Mouse (Mus musculus) embryonic facial prominence, embryonic 13.5 days (tissue): Measurements from ENCODE around the gene Babam2. TPM values are rescaled to one million over a fixed set of nuclear protein-coding genes. Genes with fewer than 3 reads are reported as not detected.

Experiments
- ATAC-seq: fragments of 200-750 bp; cut with Nextera tagmentation; 2 replicates; pipeline ENCODE4 v1.8.0; 2017; ENCODE audit warnings: low read depth; ENCODE audit not compliant: insufficient number of reproducible peaks, insufficient read depth, low FRiP score, low TSS enrichment
- H3K27ac ChIP-seq: fragments of 300-500 bp; sonication (generic); 2 replicates; pipeline ENCODE4 v1.5.1; 2015; ENCODE audit warnings: moderate library complexity, mild to moderate bottlenecking, inconsistent platforms
- H3K27me3 ChIP-seq: fragments of 300-500 bp; sonication (generic); 2 replicates; pipeline ENCODE4 v1.6.1; 2015; ENCODE audit warnings: mild to moderate bottlenecking, inconsistent platforms
- H3K36me3 ChIP-seq: fragments of 300-500 bp; sonication (generic); 2 replicates; pipeline ENCODE4 v1.6.1; 2015; ENCODE audit warnings: mild to moderate bottlenecking, inconsistent platforms
- H3K4me1 ChIP-seq: fragments of 300-500 bp; sonication (generic); 2 replicates; pipeline ENCODE4 v1.6.1; 2015; ENCODE audit warnings: inconsistent platforms
- H3K4me2 ChIP-seq: fragments of 300-500 bp; sonication (generic); 2 replicates; pipeline ENCODE4 v1.6.1; 2015; ENCODE audit warnings: moderate library complexity, mild to moderate bottlenecking, inconsistent platforms
- H3K4me3 ChIP-seq: fragments of 300-500 bp; sonication (generic); 2 replicates; pipeline ENCODE4 v1.5.1; 2015; ENCODE audit warnings: mild to moderate bottlenecking, inconsistent platforms
- H3K9ac ChIP-seq: fragments of 300-500 bp; sonication (generic); 2 replicates; pipeline ENCODE4 v1.6.1; 2015; ENCODE audit warnings: mild to moderate bottlenecking, inconsistent platforms
- H3K9me3 ChIP-seq: fragments of 300-500 bp; sonication (generic); 2 replicates; pipeline ENCODE4 v1.6.1; 2016; ENCODE audit warnings: inconsistent platforms
- WGBS: fragments of 180-500 bp; shearing (Covaris S2); methylation state at CpG from one replicate; pipeline ENCODE4 v1.1.7; 2015; ENCODE audit warnings: mixed read lengths; 5-methylcytosine and 5-hydroxymethylcytosine counted together
- polyA plus RNA-seq: library from polyadenylated mRNA; unstranded; fragments of >200 nt; fragmentation: Nextera tagmentation; extraction: Ambion mirVana; gene quantifications from 2 replicates; pipeline ENCODE4 v1.2.1, GENCODE M21; 2015

The Babam2 gene
- polyA plus RNA-seq, 1 experiment from 2014 or later: 50.1 TPM

DNA sequence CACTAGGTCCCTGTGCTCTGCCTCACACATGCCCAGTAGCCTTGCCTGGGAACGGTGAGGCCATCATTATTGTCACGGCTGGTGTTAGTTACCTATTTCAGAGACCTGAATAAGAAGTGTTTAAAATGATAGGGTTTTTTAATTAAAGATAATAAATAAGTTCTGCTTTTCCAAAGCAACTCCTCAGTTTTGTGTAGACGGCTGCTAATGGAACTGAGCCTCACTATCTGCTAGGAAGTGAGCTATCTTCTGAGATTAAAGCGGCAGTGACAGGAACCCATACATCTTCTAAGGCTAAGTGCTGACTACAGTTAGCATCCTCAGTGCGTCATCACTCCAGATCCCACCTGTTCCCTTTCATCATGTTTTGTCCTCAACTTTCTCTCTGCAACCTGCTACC, 284.6 kb downstream of the Babam2 start:
- WGBS: 88% methylated on average over 5 of the region's 5 CpGs

DNA sequence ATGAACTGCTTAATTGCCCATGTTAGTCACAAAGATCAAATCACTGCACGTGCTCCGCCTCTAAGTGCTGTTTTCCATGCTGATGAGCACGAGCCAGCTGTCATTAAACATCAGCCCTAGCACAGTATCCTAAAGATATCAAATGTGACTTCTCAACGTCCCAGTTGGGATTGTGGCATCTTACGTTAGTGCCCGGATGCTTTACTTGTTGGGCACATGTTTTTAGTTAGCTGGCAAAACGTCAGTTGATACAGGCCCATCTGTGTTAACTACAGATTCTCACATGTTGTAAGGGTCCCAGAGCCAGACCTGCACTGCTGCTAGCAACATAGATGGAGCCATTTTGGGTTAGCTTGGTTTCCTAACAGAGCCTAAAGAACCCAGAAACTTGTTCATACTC, 285.7 kb downstream of the Babam2 start:
- ATAC-seq: no peak
- Histone ChIP-seq H3K4me2 (no peak overlapping the region), H3K36me3 (no peaks in the 10 kb centered on the region), H3K27ac (no peak overlapping the region), H3K27me3 (no peaks in the 10 kb centered on the region), H3K4me1 (peaks cover 20% of the 10 kb centered on the region), H3K4me3 (no peak overlapping the region), H3K9me3 (no peaks in the 10 kb centered on the region), H3K9ac (no peak overlapping the region)
- WGBS: 27% methylated on average over 7 of the region's 7 CpGs

More for the DNA sequence above, 284.6 kb downstream of the Babam2 start:
- Histone ChIP-seq H3K4me1 (peaks cover 20% of the 10 kb centered on the region), H3K9ac (no peak overlapping the region), H3K36me3 (no peaks in the 10 kb centered on the region), H3K4me2 (no peak overlapping the region), H3K27me3 (no peaks in the 10 kb centered on the region), H3K4me3 (no peak overlapping the region), H3K9me3 (no peaks in the 10 kb centered on the region), H3K27ac (no peak overlapping the region)
- no peak for ATAC-seq

DNA sequence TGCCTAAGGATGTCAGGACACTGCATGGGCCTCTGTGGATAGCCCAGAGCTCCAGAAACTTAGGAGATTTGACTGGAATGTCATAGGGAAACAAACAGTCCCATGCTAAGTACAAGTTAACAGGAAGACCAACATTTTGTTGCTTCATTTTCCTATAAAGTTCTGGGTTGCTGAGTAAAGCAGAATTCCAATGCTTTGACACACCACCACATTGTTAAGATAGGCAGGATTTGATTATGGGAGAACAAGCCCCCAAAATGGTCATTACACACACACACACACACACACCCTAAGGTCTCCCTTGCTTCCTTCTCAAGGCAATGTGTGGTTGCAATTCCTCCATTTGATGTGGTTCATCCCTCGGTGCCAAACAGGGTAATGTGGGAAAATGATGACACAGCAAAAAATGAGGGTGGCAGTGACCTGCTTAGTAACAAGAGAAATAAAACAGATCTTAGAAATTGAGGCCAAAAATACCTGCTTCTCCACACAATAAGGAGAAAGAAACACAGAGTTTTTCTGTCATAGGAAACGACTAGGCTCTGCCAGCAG, 286.4 kb downstream of the Babam2 start:
- Histone ChIP-seq H3K27ac (no peak overlapping the region), H3K9me3 (no peaks in the 10 kb centered on the region), H3K9ac (no peak overlapping the region), H3K27me3 (no peaks in the 10 kb centered on the region), H3K4me3 (no peak overlapping the region), H3K36me3 (no peaks in the 10 kb centered on the region), H3K4me2 (no peak overlapping the region), H3K4me1 (peaks cover 20% of the 10 kb centered on the region)
- 61% methylated on average over 2 of the region's 2 CpGs for WGBS
- no peak for ATAC-seq

DNA sequence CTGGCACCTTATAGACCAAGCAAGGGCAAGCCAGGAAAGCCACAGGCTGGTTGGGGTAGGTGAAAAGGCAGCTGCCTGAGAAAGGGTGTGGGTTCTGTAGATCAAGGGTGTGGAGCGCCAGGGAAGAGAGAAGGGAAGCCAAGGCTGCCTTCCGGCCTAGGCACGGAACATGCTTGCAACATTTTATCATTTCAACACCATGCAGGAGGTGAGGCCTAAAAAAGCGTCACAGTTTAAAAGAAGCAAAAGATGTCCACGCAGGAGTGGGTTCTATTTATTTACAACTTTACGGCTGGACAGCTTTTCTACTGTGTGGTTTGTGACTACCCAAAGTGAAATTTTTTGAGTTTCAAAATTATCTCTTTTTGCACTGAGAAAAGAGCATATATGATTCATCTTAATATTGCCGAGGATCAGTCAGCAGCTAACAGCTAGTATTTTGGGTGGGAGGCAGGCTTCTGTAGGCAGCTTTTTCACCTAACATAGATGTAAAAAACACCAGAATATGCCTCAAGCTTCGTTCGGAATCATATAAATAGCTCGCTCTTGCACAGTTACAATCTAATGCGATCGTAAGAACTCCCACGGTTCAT, 287.0 kb downstream of the Babam2 start:
- Histone ChIP-seq H3K4me3 (no peak overlapping the region), H3K9me3 (no peaks in the 10 kb centered on the region), H3K36me3 (no peaks in the 10 kb centered on the region), H3K4me2 (no peak overlapping the region), H3K27me3 (no peaks in the 10 kb centered on the region), H3K4me1 (peaks cover 20% of the 10 kb centered on the region), H3K27ac (no peak overlapping the region), H3K9ac (no peak overlapping the region)
- 86% methylated on average over 13 of the region's 13 CpGs for WGBS
- no peak for ATAC-seq

DNA sequence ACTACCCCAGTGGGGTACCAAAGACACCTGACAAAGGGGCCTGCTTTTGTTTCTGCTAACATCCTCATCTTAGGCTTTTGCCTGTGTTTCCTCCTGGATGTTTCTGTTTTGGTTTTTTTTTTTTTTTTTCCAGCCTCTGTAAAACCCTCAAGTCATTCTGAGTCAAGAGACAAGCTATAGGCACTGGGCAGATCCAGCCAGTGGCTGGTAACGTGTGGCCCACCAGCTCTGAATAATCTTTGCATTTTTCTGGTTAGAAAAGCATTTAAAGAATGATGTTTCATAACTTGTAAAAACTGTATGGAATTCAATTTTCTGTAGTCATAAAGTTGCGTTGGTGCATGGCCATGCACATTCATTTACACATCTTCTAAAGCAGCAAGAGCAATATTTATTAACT, 287.5 kb downstream of the Babam2 start:
- H3K9me3 ChIP-seq: no peaks in the 10 kb centered on the region
- ATAC-seq: no peak
- 58% methylated on average over 2 of the region's 2 CpGs for WGBS
- no peaks in the 10 kb centered on the region for H3K36me3 ChIP-seq
- H3K27me3 ChIP-seq: no peaks in the 10 kb centered on the region
- H3K27ac ChIP-seq: no peak overlapping the region
- no peak overlapping the region for H3K9ac ChIP-seq
- peaks cover 20% of the 10 kb centered on the region for H3K4me1 ChIP-seq
- no peak overlapping the region for H3K4me2 ChIP-seq
- H3K4me3 ChIP-seq: no peak overlapping the region

DNA sequence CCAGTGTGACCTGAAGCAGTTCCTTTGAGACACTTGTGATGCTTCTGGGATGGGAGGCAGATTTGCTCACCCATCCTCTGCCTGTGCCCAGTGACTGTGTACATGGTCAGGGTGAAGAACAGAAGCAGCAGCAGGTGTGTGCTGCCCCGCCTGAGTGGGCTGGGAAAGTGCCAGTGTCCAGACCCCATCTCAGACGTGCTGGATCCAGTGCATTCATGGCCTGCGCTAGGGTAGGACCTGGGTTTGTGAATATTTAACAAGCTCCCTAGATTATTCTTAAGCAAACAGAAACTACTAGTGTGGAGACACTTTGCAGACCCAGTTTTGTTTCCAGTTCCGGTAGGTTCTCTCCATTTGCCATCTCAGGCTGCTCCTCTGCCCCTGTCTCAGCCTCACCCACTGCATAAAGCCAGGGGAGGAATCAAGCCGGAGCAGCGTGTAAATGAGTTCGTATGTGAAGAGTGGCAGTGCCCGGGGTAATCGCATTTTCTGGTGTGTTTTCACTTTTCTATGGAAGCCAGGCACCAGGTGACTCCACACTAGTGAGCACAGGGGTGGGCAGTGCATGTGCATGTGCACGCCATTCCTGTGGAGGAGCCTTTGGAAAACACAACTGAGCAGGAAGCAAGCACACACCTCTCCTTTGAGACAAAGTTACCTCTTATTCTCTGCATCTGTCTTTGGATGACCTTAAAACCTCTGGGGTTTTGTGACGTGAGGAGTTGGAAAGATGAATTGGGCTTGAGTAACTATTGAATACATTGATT, 290.2 kb downstream of the Babam2 start:
- H3K36me3 ChIP-seq: no peaks in the 10 kb centered on the region
- no peak for ATAC-seq
- no peak overlapping the region for H3K4me2 ChIP-seq
- H3K27me3 ChIP-seq: no peaks in the 10 kb centered on the region
- H3K9ac ChIP-seq: no peak overlapping the region
- H3K27ac ChIP-seq: no peak overlapping the region
- H3K4me1 ChIP-seq: peaks cover 16% of the 10 kb centered on the region
- H3K4me3 ChIP-seq: no peak overlapping the region
- no peaks in the 10 kb centered on the region for H3K9me3 ChIP-seq
- 86% methylated on average over 11 of the region's 11 CpGs for WGBS

DNA sequence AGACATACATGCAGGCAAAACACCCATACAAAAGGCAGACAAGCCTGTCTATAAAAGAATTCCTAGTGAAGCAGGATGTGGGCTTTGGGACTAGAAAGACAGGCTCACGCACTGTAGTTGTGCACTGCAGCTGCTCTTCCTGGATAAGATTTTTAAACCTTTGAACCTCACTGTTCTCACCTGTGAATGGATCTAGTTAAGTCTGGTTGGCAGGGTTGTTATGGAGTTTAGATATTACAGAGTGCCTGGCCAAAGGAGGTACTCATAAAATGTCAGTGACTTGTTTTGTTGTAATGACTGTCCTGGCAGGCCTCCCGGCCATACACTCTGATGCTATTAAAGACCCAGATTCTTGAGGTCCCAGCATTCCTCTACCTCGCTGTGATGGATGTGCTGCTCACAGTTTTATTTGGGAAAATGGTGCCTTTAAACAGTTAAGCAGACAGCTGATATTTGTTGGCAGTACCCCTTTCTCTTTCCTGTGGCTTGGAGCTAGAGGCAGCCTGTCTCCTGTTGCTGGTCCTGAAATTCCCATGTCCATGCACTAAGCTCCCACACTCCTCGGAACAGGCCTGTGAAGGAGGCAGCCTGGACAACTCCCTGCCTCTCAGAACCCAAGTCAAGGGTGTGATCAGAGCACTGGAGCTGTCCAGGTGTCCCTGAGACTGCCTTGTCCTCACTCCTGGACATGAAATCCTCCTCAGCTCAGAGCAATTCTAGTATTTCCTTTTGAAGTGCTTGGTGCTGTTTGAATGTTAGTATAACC, 299.9 kb downstream of the Babam2 start:
- H3K4me3 ChIP-seq: no peak overlapping the region
- ATAC-seq: no peak
- no peak overlapping the region for H3K9ac ChIP-seq
- H3K9me3 ChIP-seq: no peaks in the 10 kb centered on the region
- 66% methylated on average over 4 of the region's 4 CpGs for WGBS
- H3K27ac ChIP-seq: no peak overlapping the region
- no peaks in the 10 kb centered on the region for H3K27me3 ChIP-seq
- peaks cover 9% of the 10 kb centered on the region for H3K4me1 ChIP-seq
- no peaks in the 10 kb centered on the region for H3K36me3 ChIP-seq
- H3K4me2 ChIP-seq: no peak overlapping the region

DNA sequence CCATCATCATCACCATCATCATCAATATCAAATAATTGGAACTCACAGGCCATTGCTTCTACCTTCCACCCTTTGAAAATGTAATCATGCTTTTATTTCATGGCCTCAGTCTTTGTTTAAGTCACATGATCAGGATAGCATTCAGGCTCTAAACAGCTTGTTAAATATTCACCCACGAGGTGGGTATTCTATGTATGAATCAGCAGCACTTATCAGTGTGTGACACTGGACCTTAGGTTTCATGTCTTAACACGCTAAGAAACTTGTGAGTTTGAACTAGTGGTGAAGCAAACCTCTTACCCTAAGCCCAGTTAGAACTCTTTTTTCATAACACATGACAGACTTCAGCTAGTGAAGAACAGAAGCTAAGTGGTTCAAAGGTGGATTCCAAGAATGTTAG, 301.3 kb downstream of the Babam2 start:
- H3K9ac ChIP-seq: no peak overlapping the region
- no peaks in the 10 kb centered on the region for H3K9me3 ChIP-seq
- 76% methylated on average over 2 of the region's 2 CpGs for WGBS
- H3K4me2 ChIP-seq: no peak overlapping the region
- peaks cover 9% of the 10 kb centered on the region for H3K4me1 ChIP-seq
- no peaks in the 10 kb centered on the region for H3K36me3 ChIP-seq
- no peak overlapping the region for H3K4me3 ChIP-seq
- no peak for ATAC-seq
- no peak overlapping the region for H3K27ac ChIP-seq
- H3K27me3 ChIP-seq: no peaks in the 10 kb centered on the region

DNA sequence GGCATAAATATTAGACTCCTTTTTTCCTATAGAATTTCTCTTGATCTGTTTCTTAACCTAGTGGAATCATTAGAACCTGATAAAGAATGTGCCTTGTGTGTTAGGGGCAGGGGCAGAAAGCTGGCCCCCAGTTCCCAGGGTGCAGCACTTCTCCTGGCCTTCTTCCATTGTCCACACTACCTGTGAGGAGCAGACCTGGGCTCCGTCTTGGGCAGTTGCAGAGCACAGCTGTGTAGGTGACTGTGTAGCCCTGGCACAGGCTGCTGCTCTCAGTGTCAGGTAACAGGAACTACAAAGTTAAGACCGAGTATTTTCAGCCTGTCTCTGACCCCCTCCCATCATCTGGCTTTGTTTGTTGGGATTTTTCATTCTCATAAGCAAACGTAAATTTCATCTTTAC, 302.6 kb downstream of the Babam2 start:
- WGBS: 49% methylated on average over 3 of the region's 3 CpGs
- no peak overlapping the region for H3K9ac ChIP-seq
- H3K27ac ChIP-seq: no peak overlapping the region
- ATAC-seq: no peak
- H3K4me2 ChIP-seq: no peak overlapping the region
- no peak overlapping the region for H3K4me3 ChIP-seq
- no peaks in the 10 kb centered on the region for H3K9me3 ChIP-seq
- peaks cover 11% of the 10 kb centered on the region for H3K4me1 ChIP-seq
- H3K27me3 ChIP-seq: no peaks in the 10 kb centered on the region
- no peaks in the 10 kb centered on the region for H3K36me3 ChIP-seq

DNA sequence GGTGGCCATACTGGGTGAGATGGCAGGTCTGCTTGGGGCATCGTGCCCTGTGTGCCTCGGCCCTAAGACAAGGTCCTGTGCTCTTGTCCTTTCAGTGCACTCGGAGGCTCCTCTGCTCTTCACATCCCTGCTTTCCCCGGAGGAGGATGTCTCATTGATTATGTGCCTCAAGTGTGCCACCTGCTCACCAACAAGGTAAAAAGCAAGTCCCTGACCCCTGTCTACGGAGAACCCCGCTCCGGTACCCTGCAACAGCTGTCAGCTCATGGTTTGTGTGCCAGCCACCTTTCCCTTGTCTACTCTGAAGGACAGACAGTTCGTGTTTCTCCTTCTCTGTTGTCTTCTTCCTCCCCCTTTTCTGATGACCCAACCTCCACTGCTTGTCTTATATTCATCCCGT, 303.8 kb downstream of the Babam2 start:
- Histone ChIP-seq H3K27ac (no peak overlapping the region), H3K4me3 (no peak overlapping the region), H3K27me3 (no peaks in the 10 kb centered on the region), H3K4me2 (no peak overlapping the region), H3K36me3 (no peaks in the 10 kb centered on the region), H3K9me3 (no peaks in the 10 kb centered on the region), H3K9ac (no peak overlapping the region), H3K4me1 (peaks cover 11% of the 10 kb centered on the region)
- no peak for ATAC-seq
- WGBS: 90% methylated on average over 9 of the region's 9 CpGs

DNA sequence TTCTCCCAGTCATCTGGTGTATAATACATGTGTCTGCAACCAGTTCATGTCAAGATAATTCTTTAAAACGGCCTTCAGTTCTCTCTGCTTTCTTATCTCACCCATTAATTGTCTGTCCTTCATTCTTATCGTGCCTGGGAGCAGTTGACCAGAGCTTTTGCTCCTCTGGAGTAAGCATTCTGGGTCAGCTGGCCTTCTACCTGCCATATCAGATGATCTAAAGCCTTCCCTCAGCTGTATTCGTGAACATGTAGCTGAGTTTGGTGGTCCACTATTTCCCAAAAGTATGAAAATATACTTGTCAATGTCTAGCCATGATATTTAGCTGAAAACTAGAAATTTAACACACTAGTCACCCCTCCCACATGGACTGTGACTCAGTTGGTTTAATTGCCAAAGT, 304.3 kb downstream of the Babam2 start:
- peaks cover 11% of the 10 kb centered on the region for H3K4me1 ChIP-seq
- H3K36me3 ChIP-seq: no peaks in the 10 kb centered on the region
- no peak overlapping the region for H3K4me3 ChIP-seq
- 64% methylated on average over 3 of the region's 3 CpGs for WGBS
- no peaks in the 10 kb centered on the region for H3K27me3 ChIP-seq
- ATAC-seq: no peak
- no peak overlapping the region for H3K4me2 ChIP-seq
- no peak overlapping the region for H3K27ac ChIP-seq
- no peak overlapping the region for H3K9ac ChIP-seq
- H3K9me3 ChIP-seq: no peaks in the 10 kb centered on the region
